Mouse (Mus musculus) T-helper 17 cell (primary cell): ENCODE measurements around the gene Prss44.
"Not testable (repeated sequence)": the region's sequence is repeated elsewhere in the genome, so short reads cannot be mapped to it uniquely, and the experiment has no call there.

ENCODE experiments used
- in situ Hi-C, 2 experiments: fragments of 300-600 bp; cut with MboI, MseI; formaldehyde crosslinking; loops; 1 replicate in 1 of 2; 2 replicates in 1 of 2; pipeline ENCODE4 v1.15.1; 2025; ENCODE audit warnings: high pct_unique_total_duplicates in 2 of 2

Prss44 gene

GRCm38 (mm10) chr9:110813789-110814188 lies at the start of gene Prss44:
TSS of gene Prss44 (plus strand) at chr9:110813994.
- in situ Hi-C loops = no loop called here

GRCm38 (mm10) chr9:110772336-110772735 lies 41.5 kb upstream of the Prss44 start:
- in situ Hi-C loops = no loop called here

- in situ Hi-C loops = loop anchor here in 1 of 2 experiments (5.0 kb wide), 2 partner anchors 47 to 98 kb away; no protein-coding TSS in a partner anchor
These were observed 39.2 kb upstream of the Prss44 start for GRCm38 (mm10) chr9:110774403-110775268.

- in situ Hi-C loops = loop anchor here in 1 of 2 experiments (5.0 kb wide), 2 partner anchors 48 to 97 kb away; no protein-coding TSS in a partner anchor
These were observed 38.3 kb upstream of the Prss44 start for GRCm38 (mm10) chr9:110775269-110776022.

- in situ Hi-C loops = loop anchor here in 1 of 2 experiments (5.0 kb wide), 2 partner anchors 51 to 94 kb away; no protein-coding TSS in a partner anchor
These were observed 35.7 kb upstream of the Prss44 start for GRCm38 (mm10) chr9:110778100-110778499.

GRCm38 (mm10) chr9:110778559-110778958 lies 35.2 kb upstream of the Prss44 start:
- in situ Hi-C loops = loop anchor here in 1 of 2 experiments (5.0 kb wide), 2 partner anchors 51 to 94 kb away; no protein-coding TSS in a partner anchor

- in situ Hi-C loops = loop anchor here in 1 of 2 experiments (5.0 kb wide), 2 partner anchors 52 to 93 kb away; no protein-coding TSS in a partner anchor
These were observed 34.4 kb upstream of the Prss44 start for GRCm38 (mm10) chr9:110779242-110779913.

- in situ Hi-C loops = loop anchor here in 1 of 2 experiments (5.0 kb wide), 1 partner anchor 91 kb away; no protein-coding TSS in a partner anchor
These were observed 32.5 kb upstream of the Prss44 start for GRCm38 (mm10) chr9:110781256-110781721.

- in situ Hi-C loops = loop anchor here in 1 of 2 experiments (5.0 kb wide), 1 partner anchor 91 kb away; no protein-coding TSS in a partner anchor
These were observed 32.1 kb upstream of the Prss44 start for GRCm38 (mm10) chr9:110781731-110782130.

- in situ Hi-C loops = loop anchor here in 1 of 2 experiments (5.0 kb wide), 1 partner anchor 89 kb away; no protein-coding TSS in a partner anchor
These were observed 30.2 kb upstream of the Prss44 start for GRCm38 (mm10) chr9:110783611-110784010.

- in situ Hi-C loops = no loop called here
These were observed 25.6 kb upstream of the Prss44 start for GRCm38 (mm10) chr9:110788169-110788568.

GRCm38 (mm10) chr9:110790462-110790861 lies 23.3 kb upstream of the Prss44 start:
- in situ Hi-C loops = no loop called here

- in situ Hi-C loops = no loop called here
These were observed 16.8 kb upstream of the Prss44 start for GRCm38 (mm10) chr9:110797013-110797412.

GRCm38 (mm10) chr9:110797866-110798265 lies 15.9 kb upstream of the Prss44 start, which contains the start of gene Prss42:
TSS of gene Prss42 (plus strand) at chr9:110798166.
- in situ Hi-C loops = no loop called here

- in situ Hi-C loops = no loop called here
These were observed 12.8 kb upstream of the Prss44 start for GRCm38 (mm10) chr9:110800834-110801479.

GRCm38 (mm10) chr9:110803294-110803693 lies 10.5 kb upstream of the Prss44 start:
- in situ Hi-C loops = no loop called here

- in situ Hi-C loops = no loop called here
These were observed 3.7 kb upstream of the Prss44 start for GRCm38 (mm10) chr9:110810051-110810450.

GRCm38 (mm10) chr9:110820546-110820945 lies 6.8 kb downstream of the Prss44 start:
- in situ Hi-C loops = not testable (repeated sequence)

GRCm38 (mm10) chr9:110821436-110821835 lies 7.6 kb downstream of the Prss44 start:
- in situ Hi-C loops = no loop called here

GRCm38 (mm10) chr9:110825426-110825825 lies 11.6 kb downstream of the Prss44 start:
- in situ Hi-C loops = no loop called here
